Mouse (Mus musculus) urinary bladder, postnatal 10 days (tissue): ENCODE data around the gene Coq10b.

Experiments used
- DNase-seq: peaks from one replicate; pipeline ENCODE4 v3.0.0; 2022; ENCODE audit warnings: low spot score

Coq10b gene

DNA sequence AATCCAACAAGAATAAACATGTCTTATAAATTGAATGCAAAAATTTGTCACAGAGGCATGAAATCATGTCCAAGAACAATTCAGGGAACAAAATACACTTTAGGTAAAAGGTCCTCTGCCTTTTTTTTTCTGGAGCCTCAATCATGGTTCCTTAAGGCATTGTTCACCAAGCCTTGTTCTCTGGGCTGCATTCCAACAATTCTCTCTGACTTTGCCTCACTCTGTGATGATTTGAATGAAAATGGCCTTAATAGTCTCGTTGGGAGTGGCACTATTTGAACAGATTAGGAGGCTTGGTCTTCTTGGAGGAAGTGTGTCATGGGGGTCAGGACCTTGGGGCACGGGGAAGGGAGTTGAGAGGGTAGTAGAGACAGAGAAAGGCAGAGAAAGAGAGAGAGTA lies 55.9 kb downstream of the Coq10b start:
- no peak for DNase-seq

- DNase-seq: no peak
Measured at GRCm38 (mm10) chr1:55109066-55109766, 56.6 kb downstream of the Coq10b start.
